In the genomic region with DNA sequence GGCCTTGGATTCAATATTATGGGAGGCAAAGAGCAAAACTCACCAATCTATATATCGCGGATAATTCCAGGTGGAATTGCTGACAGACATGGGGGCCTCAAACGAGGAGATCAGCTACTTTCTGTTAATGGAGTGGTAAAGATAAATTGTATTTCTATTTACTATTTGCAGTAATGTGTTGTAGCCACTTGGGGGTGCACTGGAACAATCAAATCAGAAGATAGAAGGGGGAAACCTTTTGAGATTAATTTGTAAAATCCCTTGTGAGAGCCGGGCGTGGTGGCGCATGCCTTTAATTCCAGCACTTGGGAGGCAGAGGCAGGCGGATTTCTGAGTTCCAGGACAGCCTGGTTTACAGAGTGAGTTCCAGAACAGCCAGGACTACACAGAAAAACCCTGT, we compare ENCODE assay signal across 15 mouse cellular contexts. TPM values are rescaled to one million over a fixed set of nuclear protein-coding genes. Genes with fewer than 3 reads are reported as not detected.
A peak's percentile ranks its signal among the peaks of the same experiment; 100 is the strongest.
DNase-seq lines count a peak whose midpoint lies in the region; ATAC-seq and TF ChIP-seq lines count a peak whose summit lies in the region.
"Had no signal": no experiment of that assay in that cellular context is flagged by ENCODE, and none has a peak within 500 bp of the region (broad histone marks: within the 10 kb centered on the region; RNA-seq: fewer than 3 reads in every experiment).

No protein-coding gene starts in this region.

- TF ChIP-seq EP300 in heart, postnatal 0 days (IDR thresholded peaks at IDR 0.05; ENCODE audit: low read depth), result no peak

- no peak for ATAC-seq in heart, postnatal 0 days (ENCODE audit: insufficient read depth, low read depth)
- no peak for ATAC-seq in midbrain, postnatal 0 days (ENCODE audit: low FRiP score)
- ATAC-seq in midbrain, embryonic 11.5 days (ENCODE audit: low FRiP score), result no peak

- H3K4me1 ChIP-seq in heart, postnatal 0 days (ENCODE audit: control insufficient read depth, insufficient read depth), result peaks cover 10% of the 10 kb centered on the region
- H3K4me1 ChIP-seq in midbrain, postnatal 0 days (ENCODE audit: insufficient read depth, low read length), result peaks cover 8% of the 10 kb centered on the region
- H3K4me1 ChIP-seq in midbrain, embryonic 11.5 days (ENCODE audit: control insufficient read depth, insufficient read depth, low read length), result peaks cover 10% of the 10 kb centered on the region

- TF ChIP-seq CTCF in heart, postnatal 0 days (IDR thresholded peaks at IDR 0.05; ENCODE audit: low read depth), result peak; percentile 37
- TF ChIP-seq CTCF in midbrain, postnatal 0 days (IDR thresholded peaks at IDR 0.05), result peak; percentile 57

- peaks cover 65% of the 10 kb centered on the region for H3K36me3 ChIP-seq in heart, postnatal 0 days (replicated peaks; ENCODE audit: control insufficient read depth, insufficient read depth, low read length)
- peaks cover 28% of the 10 kb centered on the region for H3K36me3 ChIP-seq in midbrain, postnatal 0 days (ENCODE audit: insufficient read depth, low read length)
- peaks cover 16% of the 10 kb centered on the region; the same call in 1 of the 2 replicates for H3K36me3 ChIP-seq in midbrain, embryonic 11.5 days (ENCODE audit: control insufficient read depth, insufficient read depth, low read length)

- H3K27ac ChIP-seq in heart, postnatal 0 days (ENCODE audit: low read depth), result no peak overlapping the region
- no peak overlapping the region for H3K27ac ChIP-seq in midbrain, postnatal 0 days (ENCODE audit: low read depth, low read length)
- H3K27ac ChIP-seq in midbrain, embryonic 11.5 days (ENCODE audit: low read depth, low read length), result no peak overlapping the region
- H3K27ac ChIP-seq: limb, embryonic 13.5 days; neural tube, embryonic 12.5 days had no signal

- no peak overlapping the region for H3K9ac ChIP-seq in heart, postnatal 0 days (replicated peaks; ENCODE audit: low read depth, low read length)
- no peak overlapping the region for H3K9ac ChIP-seq in midbrain, postnatal 0 days (replicated peaks; ENCODE audit: low read length, poor library complexity, severe bottlenecking)
- no peak overlapping the region for H3K9ac ChIP-seq in midbrain, embryonic 11.5 days (ENCODE audit: low read length)
- H3K9ac ChIP-seq: limb, embryonic 13.5 days; neural tube, embryonic 12.5 days had no signal

- H3K9me3 ChIP-seq in heart, postnatal 0 days (replicated peaks; ENCODE audit: control insufficient read depth, low read length), result no peaks in the 10 kb centered on the region
- H3K9me3 ChIP-seq in midbrain, postnatal 0 days (ENCODE audit: low read length), result no peaks in the 10 kb centered on the region
- no peaks in the 10 kb centered on the region for H3K9me3 ChIP-seq in midbrain, embryonic 11.5 days (ENCODE audit: control insufficient read depth, low read length)
- H3K9me3 ChIP-seq: limb, embryonic 13.5 days; megakaryocyte, embryonic 14.5 days; neural tube, embryonic 12.5 days had no signal

- no peak for DNase-seq in heart, postnatal 0 days (ENCODE audit: low spot score)
- no peak for DNase-seq in heart, postnatal 14 days
- no peak for DNase-seq in midbrain, postnatal 0 days (ENCODE audit: low spot score)
- no peak for DNase-seq in midbrain, embryonic 11.5 days (ENCODE audit: low spot score, missing footprints)
- DNase-seq in induced T-regulatory cell, adult 2 months (ENCODE audit: low read depth), result peak; percentile 50
- no peak for DNase-seq in urinary bladder, postnatal 14 days (ENCODE audit: low spot score)
- DNase-seq in thymus, postnatal 4 days, result no peak
- DNase-seq in urinary bladder, adult 2 months (ENCODE audit: low spot score), result no peak
- DNase-seq: adrenal gland, postnatal 10 days; cerebellum, adult 11 months; kidney, adult 8-10 months; right cerebral cortex, postnatal 14 days had no signal

- H3K4me3 ChIP-seq in heart, postnatal 0 days (ENCODE audit: low read depth, low read length), result no peak overlapping the region
- no peak overlapping the region for H3K4me3 ChIP-seq in midbrain, postnatal 0 days (ENCODE audit: low read depth, low read length)
- H3K4me3 ChIP-seq in midbrain, embryonic 11.5 days (ENCODE audit: low read depth, low read length), result no peak overlapping the region
- H3K4me3 ChIP-seq: limb, embryonic 13.5 days; megakaryocyte, embryonic 14.5 days; neural tube, embryonic 12.5 days had no signal

- no peak overlapping the region for H3K4me2 ChIP-seq in heart, postnatal 0 days (ENCODE audit: low read depth, low read length)
- no peak overlapping the region for H3K4me2 ChIP-seq in midbrain, postnatal 0 days (ENCODE audit: low read depth, low read length, poor library complexity, severe bottlenecking)
- no peak overlapping the region for H3K4me2 ChIP-seq in midbrain, embryonic 11.5 days
- H3K4me2 ChIP-seq: limb, embryonic 13.5 days; neural tube, embryonic 12.5 days had no signal

- H3K27me3 ChIP-seq in heart, postnatal 0 days (ENCODE audit: control insufficient read depth, insufficient read depth, low read length), result no peaks in the 10 kb centered on the region
- no peaks in the 10 kb centered on the region for H3K27me3 ChIP-seq in midbrain, postnatal 0 days (ENCODE audit: insufficient read depth, low read length)
- no peaks in the 10 kb centered on the region for H3K27me3 ChIP-seq in midbrain, embryonic 11.5 days (ENCODE audit: control insufficient read depth, insufficient read depth, low read length)
- H3K27me3 ChIP-seq: limb, embryonic 13.5 days; megakaryocyte, embryonic 14.5 days; neural tube, embryonic 12.5 days had no signal

- intact Hi-C loops in heart, postnatal 14 days (cut with DNase I), result no loop called here

- 75% methylated on average over 7 of the region's 7 CpGs for WGBS in heart, postnatal 0 days
- WGBS in midbrain, postnatal 0 days, result 75% methylated on average over 7 of the region's 7 CpGs
- WGBS in midbrain, embryonic 11.5 days, result 86% methylated on average over 7 of the region's 7 CpGs

RNA-seq across cellular contexts. Expression of a gene that starts 5.7 kb away (rescaled TPM):
- total RNA-seq in heart, postnatal 0 days (2014; rRNA removed; ENCODE audit: low replicate concordance), result 28.1 and 32.3 TPM in 2 replicates
- polyA plus RNA-seq in heart, postnatal 0 days (2015; fragmentation: Nextera tagmentation; extraction: Ambion mirVana), result 27.8 and 28.2 TPM in 2 replicates
- 10 to 100 TPM; 45.2 to 46.4 TPM for total RNA-seq in heart, postnatal 14 days (2021)
- total RNA-seq in midbrain, postnatal 0 days (2014; rRNA removed), result 232 and 296 TPM in 2 replicates
- 206 and 209 TPM in 2 replicates for polyA plus RNA-seq in midbrain, postnatal 0 days (2015; fragmentation: Nextera tagmentation; extraction: Ambion mirVana)
- 145 and 174 TPM in 2 replicates for polyA plus RNA-seq in midbrain, embryonic 11.5 days (2014; fragmentation: Nextera tagmentation; extraction: Ambion mirVana)
- polyA plus RNA-seq in urinary bladder, adult 2 months (2012; rRNA removed), result 23.5 and 28.1 TPM in 2 replicates

RNA-seq across cellular contexts. Expression of a gene that starts 21.1 kb away (rescaled TPM):
- total RNA-seq in heart, postnatal 0 days (2014; rRNA removed; ENCODE audit: low replicate concordance), result 49.7 and 61.2 TPM in 2 replicates
- polyA plus RNA-seq in heart, postnatal 0 days (2015; fragmentation: Nextera tagmentation; extraction: Ambion mirVana), result 10.2 and 10.9 TPM in 2 replicates
- total RNA-seq in heart, postnatal 14 days (2021), result 10 to 100 TPM; 28.0 to 29.2 TPM
- 33.4 and 36.4 TPM in 2 replicates for total RNA-seq in midbrain, postnatal 0 days (2014; rRNA removed)
- polyA plus RNA-seq in midbrain, postnatal 0 days (2015; fragmentation: Nextera tagmentation; extraction: Ambion mirVana), result 9.9 and 10.1 TPM in 2 replicates
- 15.8 and 17.6 TPM in 2 replicates for polyA plus RNA-seq in midbrain, embryonic 11.5 days (2014; fragmentation: Nextera tagmentation; extraction: Ambion mirVana)
- polyA plus RNA-seq in urinary bladder, adult 2 months (2012; rRNA removed), result 26.8 and 28.4 TPM in 2 replicates
